Mouse (Mus musculus) intestine, embryonic 14.5 days (tissue): ENCODE measurements around the gene Cacnb4. TPM values are rescaled to one million over a fixed set of nuclear protein-coding genes. Genes with fewer than 3 reads are reported as not detected.

Experiments used
- ATAC-seq: fragments of 200-750 bp; cut with Nextera tagmentation; replicated peaks from 2 replicates; pipeline ENCODE4 v1.8.0; 2017; ENCODE audit warnings: low read depth, moderate number of reproducible peaks, moderate TSS enrichment, moderate library complexity; ENCODE audit not compliant: low FRiP score, low TSS enrichment
- DNase-seq: peaks from one replicate; pipeline ENCODE4 v3.0.0-alpha.2; 2018; ENCODE audit warnings: low spot score
- H3K27ac ChIP-seq: fragments of 300-500 bp; sonication (generic); 2 replicates; pipeline ENCODE4 v1.5.1; 2014; ENCODE audit warnings: low read depth, mild to moderate bottlenecking, control low read depth
- H3K27me3 ChIP-seq: fragments of 300-500 bp; sonication (generic); replicated peaks from 2 replicates; pipeline ENCODE4 v1.6.1; 2014; ENCODE audit warnings: low read length, control low read depth; ENCODE audit not compliant: control insufficient read depth, insufficient read depth
- H3K36me3 ChIP-seq: fragments of 300-500 bp; sonication (generic); 2 replicates; pipeline ENCODE4 v1.6.1; 2014; ENCODE audit warnings: low read length, control low read depth; ENCODE audit not compliant: control insufficient read depth, insufficient read depth
- H3K4me1 ChIP-seq: fragments of 300-500 bp; sonication (generic); replicated peaks from 2 replicates; pipeline ENCODE4 v1.6.1; 2014; ENCODE audit warnings: low read length, control low read depth, mixed read lengths; ENCODE audit not compliant: control insufficient read depth, insufficient read depth
- H3K4me2 ChIP-seq: fragments of 300-500 bp; sonication (generic); 2 replicates; pipeline ENCODE4 v1.6.1; 2014; ENCODE audit warnings: low read length
- H3K4me3 ChIP-seq: fragments of 300-500 bp; sonication (generic); 2 replicates; pipeline ENCODE4 v1.5.1; 2014; ENCODE audit warnings: low read depth, low read length, control low read depth, mixed read lengths
- H3K9ac ChIP-seq: fragments of 300-500 bp; sonication (generic); 2 replicates; pipeline ENCODE4 v1.6.1; 2014; ENCODE audit warnings: mild to moderate bottlenecking, low read length
- H3K9me3 ChIP-seq: fragments of 300-500 bp; sonication (generic); 2 replicates; pipeline ENCODE4 v1.6.1; 2016; ENCODE audit warnings: low read length, control low read depth; ENCODE audit not compliant: control insufficient read depth
- WGBS: fragments of 180-500 bp; shearing (Covaris S2); extraction: QIAGEN DNeasy Blood & Tissue Kit; methylation state at CpG from one replicate; pipeline ENCODE4 v1.1.7; 2014; 5-methylcytosine and 5-hydroxymethylcytosine counted together
- polyA plus RNA-seq: library from polyadenylated mRNA; unstranded; fragments of >200 nt; fragmentation: Nextera tagmentation; extraction: Ambion mirVana; gene quantifications from 2 replicates; pipeline ENCODE4 v1.2.1, GENCODE M21; 2014

Cacnb4 gene
- polyA plus RNA-seq, 1 experiment from 2014 or later, result 0.60 TPM

DNA sequence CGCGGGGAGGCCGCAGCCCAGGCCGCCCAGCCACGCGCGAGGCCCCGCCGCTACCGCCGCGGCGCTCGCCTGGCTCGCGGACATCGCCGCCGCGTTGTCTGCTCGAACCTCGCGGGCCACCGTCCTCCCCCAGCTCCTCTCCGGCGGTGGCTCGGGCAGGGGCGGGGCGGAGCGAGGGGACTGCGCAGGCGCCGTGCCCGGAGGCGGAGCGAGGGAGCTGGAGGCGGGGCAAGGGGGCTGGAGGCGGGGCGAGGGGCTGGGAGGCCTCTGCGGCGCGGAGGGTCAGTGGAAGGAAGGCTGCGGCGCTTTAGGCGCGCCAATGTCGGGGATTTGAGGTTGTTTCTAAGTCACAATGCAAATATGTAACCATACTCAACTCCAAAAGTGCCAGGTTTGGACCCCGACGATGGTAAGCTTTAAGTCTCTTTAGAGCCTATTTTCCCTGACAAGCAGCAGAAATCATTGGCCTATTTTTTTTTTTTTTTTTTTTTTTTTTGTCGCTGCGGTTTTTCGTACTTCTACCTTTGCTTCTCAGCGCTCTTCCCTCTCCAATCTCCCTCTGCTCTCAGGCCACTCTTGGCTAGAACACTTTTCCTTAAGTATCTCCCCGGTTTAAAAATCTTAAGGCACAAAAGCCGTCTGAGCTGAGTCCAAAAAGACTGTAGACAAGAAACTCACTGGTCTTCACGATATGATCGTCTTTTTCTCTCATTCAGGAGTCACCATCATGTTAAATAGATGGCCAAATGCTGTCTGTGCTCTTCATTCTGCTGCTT, 251.7 kb downstream of the Cacnb4 start, which contains the start of gene Arl5a:
TSS of gene Arl5a (minus strand) at position 155 of the 776 bp plus-strand sequence.
- Histone ChIP-seq H3K9me3 (no peaks in the 10 kb centered on the region), H3K27me3 (no peaks in the 10 kb centered on the region), H3K4me1 (peaks cover 26% of the 10 kb centered on the region), H3K9ac (peak within 1 kb of the TSS; percentile 93), H3K4me2 (peak within 1 kb of the TSS; percentile 78), H3K27ac (peak within 1 kb of the TSS; percentile 83), H3K4me3 (peak within 1 kb of the TSS; percentile 89), H3K36me3 (no peaks in the 10 kb centered on the region)
- DNase-seq (peak; percentile 98), ATAC-seq (peak; percentile 95)
- WGBS, result under 1% methylated on average over 56 of the region's 57 CpGs

DNA sequence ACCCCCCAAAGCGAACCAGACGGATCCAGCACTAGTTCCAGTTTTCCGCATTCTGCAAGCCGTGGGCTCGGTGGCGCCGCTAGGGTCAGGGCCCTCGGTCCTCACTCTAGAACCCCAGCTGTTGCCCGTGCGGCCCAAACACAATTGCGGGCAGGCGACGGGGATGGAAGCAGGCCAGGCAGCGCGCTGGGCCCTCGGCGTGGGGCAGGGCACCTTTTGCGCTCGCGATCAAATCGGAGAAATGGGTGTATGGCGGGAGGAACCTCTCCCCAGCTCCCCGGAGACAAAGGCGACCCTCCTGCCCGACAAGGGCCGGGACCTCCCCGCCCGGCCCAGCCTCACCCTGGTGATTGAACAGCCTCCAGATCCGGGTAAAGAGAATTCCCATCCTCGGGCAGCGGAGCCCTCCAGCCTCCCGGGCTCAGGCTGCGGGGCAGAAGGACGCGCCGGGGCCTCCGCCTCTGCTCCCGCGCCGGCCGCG, 252.3 kb downstream of the Cacnb4 start:
- Histone ChIP-seq H3K9me3 (no peaks in the 10 kb centered on the region), H3K4me2 (peak overlapping the region; percentile 78), H3K27ac (peak overlapping the region; percentile 83), H3K36me3 (no peaks in the 10 kb centered on the region), H3K4me3 (peak overlapping the region; percentile 89), H3K27me3 (no peaks in the 10 kb centered on the region), H3K9ac (peak overlapping the region; percentile 93), H3K4me1 (peaks cover 26% of the 10 kb centered on the region)
- ATAC-seq (peak; percentile 29), DNase-seq (peak; percentile 83)
- WGBS, result 0% methylated on average over 38 of the region's 42 CpGs

DNA sequence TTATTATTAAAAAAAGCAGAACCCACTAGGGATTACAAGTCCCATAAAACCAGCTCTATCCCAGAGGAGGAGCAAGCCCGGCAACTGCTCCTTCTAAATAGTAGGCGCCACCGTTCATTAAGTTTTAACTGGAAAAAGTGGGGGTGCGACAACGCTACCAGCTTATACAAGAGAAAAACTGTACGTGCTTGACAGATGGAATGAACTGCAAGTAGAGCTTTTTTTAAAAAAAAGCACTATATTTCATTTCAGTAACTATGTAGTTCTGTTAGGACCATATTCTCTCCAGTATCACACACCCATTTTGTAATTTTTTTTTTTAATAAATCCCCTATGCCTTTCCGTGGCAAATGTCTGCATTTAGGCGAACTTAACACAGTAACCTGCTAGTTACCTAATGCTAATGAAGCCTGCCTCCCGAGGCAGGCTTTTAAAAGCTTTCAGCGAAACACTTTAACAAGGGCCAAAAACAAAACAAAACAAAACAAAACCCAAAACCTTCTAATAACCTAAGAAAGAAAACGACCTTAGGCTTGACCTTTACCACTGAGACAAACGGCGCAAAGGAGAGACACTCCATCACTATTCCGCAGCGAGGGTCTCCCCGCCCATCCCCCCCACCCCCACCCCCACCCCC, 252.9 kb downstream of the Cacnb4 start:
- DNase-seq (no peak), ATAC-seq (no peak)
- Histone ChIP-seq H3K4me3 (peak overlapping the region; percentile 89), H3K9me3 (no peaks in the 10 kb centered on the region), H3K27me3 (no peaks in the 10 kb centered on the region), H3K36me3 (no peaks in the 10 kb centered on the region), H3K9ac (peak overlapping the region; percentile 93), H3K4me2 (peak overlapping the region; percentile 78), H3K27ac (no peak overlapping the region), H3K4me1 (peaks cover 26% of the 10 kb centered on the region)
- under 1% methylated on average over 16 of the region's 16 CpGs for WGBS

DNA sequence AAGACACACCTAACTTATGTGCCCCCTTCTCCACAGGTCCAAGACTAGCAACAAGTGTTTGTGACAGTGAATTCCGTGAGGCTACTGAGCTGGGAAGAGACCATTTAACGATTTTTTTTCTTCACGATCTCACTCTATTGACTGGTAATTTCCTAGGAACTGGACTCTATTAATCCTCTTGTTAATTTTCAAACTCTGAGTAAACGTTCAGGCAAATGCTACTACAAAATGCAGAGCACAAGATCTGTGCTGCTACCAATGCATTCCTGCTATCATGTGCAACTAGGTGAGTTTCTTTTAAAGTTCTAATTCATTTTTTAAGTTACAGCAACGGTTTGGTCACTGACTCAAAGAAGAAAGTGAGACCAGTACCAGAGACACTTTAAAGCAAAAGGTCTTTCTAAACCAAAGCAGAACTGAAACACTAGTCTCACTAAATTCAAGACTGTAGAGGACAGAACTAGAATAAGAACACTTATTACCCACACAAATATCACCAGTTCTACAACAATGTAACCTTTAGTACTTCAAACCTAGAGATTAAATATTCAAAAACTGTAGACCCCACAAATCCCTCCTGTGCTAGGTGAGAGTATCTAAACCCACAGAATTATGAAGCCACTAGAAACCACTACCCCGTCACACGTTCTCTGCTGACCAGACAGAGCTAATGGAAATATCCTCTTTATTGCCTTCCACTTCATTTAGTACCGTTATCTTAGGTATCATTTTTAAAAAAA, 253.6 kb downstream of the Cacnb4 start:
- Histone ChIP-seq H3K36me3 (no peaks in the 10 kb centered on the region), H3K4me3 (peak overlapping the region; percentile 89), H3K27me3 (no peaks in the 10 kb centered on the region), H3K27ac (no peak overlapping the region), H3K9me3 (no peaks in the 10 kb centered on the region), H3K4me1 (peaks cover 26% of the 10 kb centered on the region), H3K4me2 (peak overlapping the region; percentile 78), H3K9ac (peak overlapping the region; percentile 93)
- 44% methylated on average over 8 of the region's 8 CpGs for WGBS
- no peak for DNase-seq
- ATAC-seq, result no peak

DNA sequence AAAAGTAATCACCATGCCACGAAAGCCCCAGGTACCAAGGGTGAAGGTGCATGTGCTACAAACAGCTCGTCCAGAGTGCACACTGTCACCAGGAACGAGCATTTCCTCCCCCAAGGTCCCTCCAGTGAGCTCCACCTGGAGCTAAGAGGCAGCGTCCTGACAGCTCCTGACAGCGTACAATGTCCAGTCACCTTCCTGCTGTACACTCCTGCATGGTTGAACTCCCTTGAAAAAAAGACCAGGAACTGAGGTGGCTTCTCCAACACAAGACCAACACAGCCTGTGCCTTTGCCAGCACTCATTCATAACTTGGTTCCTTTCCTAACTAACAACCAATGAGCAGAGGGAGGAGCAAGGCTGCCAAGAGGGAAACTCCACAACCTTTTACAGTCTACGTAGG, 255.4 kb downstream of the Cacnb4 start:
- Histone ChIP-seq H3K9me3 (no peaks in the 10 kb centered on the region), H3K36me3 (peaks cover 3% of the 10 kb centered on the region), H3K4me2 (0 out of 2 replicates have a peak overlapping the region, but pooled peaks have one; percentile 9), H3K4me3 (no peak overlapping the region), H3K27ac (no peak overlapping the region), H3K4me1 (peaks cover 26% of the 10 kb centered on the region), H3K9ac (no peak overlapping the region), H3K27me3 (no peaks in the 10 kb centered on the region)
- WGBS, result 37% methylated on average over 6 of the region's 6 CpGs
- no peak for DNase-seq
- ATAC-seq, result no peak

DNA sequence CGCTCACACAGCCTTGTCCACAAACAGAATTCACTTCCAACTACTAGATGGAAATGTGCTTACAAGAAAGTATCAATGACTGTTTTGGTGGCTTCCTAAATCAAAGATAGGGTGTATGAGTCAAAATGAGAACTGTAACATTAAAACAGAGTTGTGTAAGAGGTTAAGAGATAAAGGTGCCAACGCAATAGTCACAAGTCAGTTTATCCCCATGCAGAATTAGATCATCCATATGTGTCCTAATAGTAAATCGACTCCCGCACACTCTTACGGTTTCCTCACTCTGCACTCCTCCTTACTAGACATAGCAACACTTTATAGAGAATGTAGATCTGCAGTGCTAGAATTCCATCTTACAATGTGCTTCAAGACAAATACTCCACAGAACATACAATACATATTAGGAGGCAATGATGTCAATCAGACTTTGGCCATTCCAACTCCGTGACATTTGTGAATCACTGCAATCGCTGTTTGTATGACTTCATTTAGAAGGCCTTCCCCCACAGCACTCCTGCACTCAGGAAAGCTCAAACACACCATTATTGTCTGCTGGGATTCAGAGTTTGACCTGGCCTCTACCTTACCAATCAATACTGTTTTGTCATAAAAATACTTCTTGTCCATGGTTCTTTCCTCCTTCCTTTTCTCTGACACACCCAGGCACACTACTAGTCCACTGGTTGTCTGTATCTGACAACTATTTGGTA, 256.5 kb downstream of the Cacnb4 start:
- no peaks in the 10 kb centered on the region for H3K27me3 ChIP-seq
- no peak overlapping the region for H3K27ac ChIP-seq
- peaks cover 14% of the 10 kb centered on the region for H3K36me3 ChIP-seq
- H3K9ac ChIP-seq, result no peak overlapping the region
- no peaks in the 10 kb centered on the region for H3K9me3 ChIP-seq
- 83% methylated on average over 7 of the region's 7 CpGs for WGBS
- no peak overlapping the region for H3K4me3 ChIP-seq
- H3K4me2 ChIP-seq, result no peak overlapping the region
- peaks cover 26% of the 10 kb centered on the region for H3K4me1 ChIP-seq
- ATAC-seq (no peak), DNase-seq (no peak)

DNA sequence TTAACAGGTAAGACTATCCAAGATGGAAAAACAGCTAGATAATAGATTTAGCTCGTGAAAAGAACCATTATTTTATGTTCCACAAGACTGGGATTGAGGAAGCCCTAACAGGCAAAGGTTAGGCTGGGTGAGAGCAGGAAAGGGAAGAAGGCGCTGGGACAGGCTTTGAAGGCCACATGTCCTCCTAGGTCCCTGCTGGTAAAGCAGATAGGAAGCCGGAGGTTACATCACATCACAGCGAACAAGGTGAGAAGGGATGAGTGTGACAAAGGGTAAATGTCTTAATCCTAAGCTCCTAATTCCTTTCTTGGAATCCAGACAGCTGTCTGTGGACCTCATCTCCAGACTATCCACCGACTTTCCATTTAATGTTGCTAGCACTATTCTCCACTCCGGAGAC, 257.3 kb downstream of the Cacnb4 start:
- ATAC-seq, result no peak
- Histone ChIP-seq H3K9ac (no peak overlapping the region), H3K9me3 (no peaks in the 10 kb centered on the region), H3K4me1 (peaks cover 26% of the 10 kb centered on the region), H3K4me3 (no peak overlapping the region), H3K27me3 (no peaks in the 10 kb centered on the region), H3K27ac (no peak overlapping the region), H3K36me3 (peaks cover 14% of the 10 kb centered on the region), H3K4me2 (no peak overlapping the region)
- no peak for DNase-seq
- WGBS, result 77% methylated on average over 6 of the region's 6 CpGs

DNA sequence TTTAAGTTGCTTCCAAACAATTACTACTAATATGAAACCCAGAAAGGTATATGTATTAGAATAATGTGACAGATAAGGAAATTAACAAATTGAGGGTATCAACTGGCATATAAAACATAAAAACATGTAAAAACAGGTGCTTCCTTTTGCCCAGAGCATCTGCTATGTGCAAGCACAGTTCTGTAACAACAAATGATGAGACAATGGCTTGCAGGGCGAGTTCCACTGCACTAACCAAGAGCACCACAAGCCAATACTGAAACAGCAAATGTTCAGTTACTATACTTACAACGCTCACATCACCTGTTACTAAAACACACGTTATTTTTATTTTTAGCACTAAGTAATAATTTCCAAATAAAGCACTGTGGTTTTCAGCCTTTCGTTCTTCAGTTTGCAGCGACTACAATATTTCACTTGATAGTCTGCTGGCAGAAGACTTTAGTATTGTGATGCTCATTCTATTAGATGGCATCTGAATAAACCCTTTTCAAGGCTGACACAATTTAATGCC, 264.1 kb downstream of the Cacnb4 start:
- DNase-seq, result no peak
- ATAC-seq, result no peak
- Histone ChIP-seq H3K27me3 (no peaks in the 10 kb centered on the region), H3K27ac (no peak overlapping the region), H3K9me3 (peaks cover 21% of the 10 kb centered on the region), H3K36me3 (peaks cover 64% of the 10 kb centered on the region), H3K4me1 (no peaks in the 10 kb centered on the region), H3K4me3 (no peak overlapping the region), H3K9ac (no peak overlapping the region), H3K4me2 (no peak overlapping the region)
- 96% methylated on average over 5 of the region's 5 CpGs for WGBS
